Mouse (Mus musculus): ENCODE results near the gene Shtn1. TPM values are rescaled to one million over a fixed set of nuclear protein-coding genes. Genes with fewer than 3 reads are reported as not detected.

Gene Shtn1
- total RNA-seq, 1 experiment, result 1.6 TPM

- in situ Hi-C loops (cut with MboI; ENCODE audit: low sequenced_read_pairs in 2 of 2, unreplicated experiment in 2 of 2), result no loop called here
- no peak for DNase-seq (ENCODE audit: low read depth, low spot score)
- TF ChIP-seq CHD2 (IDR thresholded peaks at IDR 0.05; ENCODE audit: low read depth, low read length), result no peak
- no peak for TF ChIP-seq ZNF384 (IDR thresholded peaks at IDR 0.05; ENCODE audit: low read depth, low read length)
- TF ChIP-seq HCFC1 (IDR thresholded peaks at IDR 0.05; ENCODE audit: borderline replicate concordance, insufficient read depth, low read length), result no peak
- no peak for TF ChIP-seq MAFK (IDR thresholded peaks at IDR 0.05; ENCODE audit: insufficient read depth, low read depth, low read length)
- no peak for TF ChIP-seq ZC3H11A (IDR thresholded peaks at IDR 0.05; ENCODE audit: borderline replicate concordance, low read depth, low read length)
Observed at GRCm38 (mm10) chr19:59002827-59003226, 73.1 kb downstream of the Shtn1 start.

GRCm38 (mm10) chr19:58981571-58981970, 94.3 kb downstream of the Shtn1 start:
- Histone ChIP-seq H3K4me3 (ENCODE audit: insufficient read depth in 1 of 2, low read depth in 1 of 2, low read length in 2 of 2, poor library complexity in 1 of 2, severe bottlenecking in 1 of 2) (no peak overlapping the region), H3K36me3 (ENCODE audit: control insufficient read depth, insufficient read depth, low read length, poor library complexity, severe bottlenecking) (no peaks in the 10 kb centered on the region), H3K27ac (ENCODE audit: insufficient read depth, low read depth, low read length, poor library complexity, severe bottlenecking) (no peak overlapping the region), H3K4me1 (ENCODE audit: control insufficient read depth in 2 of 2, insufficient read depth in 2 of 2, low read length in 2 of 2, poor library complexity in 1 of 2) (peaks cover 2 to 10% of the 10 kb centered on the region in 2 experiments; a peak in 3 of 4 replicates), H3K9me3 (ENCODE audit: control insufficient read depth, insufficient read depth, low read depth, low read length) (no peaks in the 10 kb centered on the region), H3K9ac (ENCODE audit: insufficient read depth, low read depth, low read length, poor library complexity, severe bottlenecking) (no peak overlapping the region)
- in situ Hi-C loops (cut with MboI; ENCODE audit: low sequenced_read_pairs in 2 of 2, unreplicated experiment in 2 of 2), result no loop called here
- no peak for DNase-seq (ENCODE audit: low read depth, low spot score)
- no peak for TF ChIP-seq CHD2 (IDR thresholded peaks at IDR 0.05; ENCODE audit: low read depth, low read length)
- TF ChIP-seq MAFK (IDR thresholded peaks at IDR 0.05; ENCODE audit: insufficient read depth, low read depth, low read length), result no peak
- TF ChIP-seq HCFC1 (IDR thresholded peaks at IDR 0.05; ENCODE audit: borderline replicate concordance, insufficient read depth, low read length), result no peak
- TF ChIP-seq ZC3H11A (IDR thresholded peaks at IDR 0.05; ENCODE audit: borderline replicate concordance, low read depth, low read length), result no peak
- no peak for TF ChIP-seq ZNF384 (IDR thresholded peaks at IDR 0.05; ENCODE audit: low read depth, low read length)

More at GRCm38 (mm10) chr19:59002827-59003226, 73.1 kb downstream of the Shtn1 start:
- H3K9ac ChIP-seq (ENCODE audit: insufficient read depth, low read depth, low read length, poor library complexity, severe bottlenecking), result no peak overlapping the region
- H3K36me3 ChIP-seq (ENCODE audit: control insufficient read depth, insufficient read depth, low read length, poor library complexity, severe bottlenecking), result no peaks in the 10 kb centered on the region
- H3K27ac ChIP-seq (ENCODE audit: insufficient read depth, low read depth, low read length, poor library complexity, severe bottlenecking), result no peak overlapping the region
- no peaks in the 10 kb centered on the region for H3K9me3 ChIP-seq (ENCODE audit: control insufficient read depth, insufficient read depth, low read depth, low read length)
- H3K4me3 ChIP-seq (ENCODE audit: insufficient read depth in 1 of 2, low read depth in 1 of 2, low read length in 2 of 2, poor library complexity in 1 of 2, severe bottlenecking in 1 of 2), result no peak overlapping the region
- no peaks in the 10 kb centered on the region for H3K4me1 ChIP-seq (ENCODE audit: control insufficient read depth in 2 of 2, insufficient read depth in 2 of 2, low read length in 2 of 2, poor library complexity in 1 of 2)

- Histone ChIP-seq H3K9me3 (ENCODE audit: control insufficient read depth, insufficient read depth, low read depth, low read length) (no peaks in the 10 kb centered on the region), H3K36me3 (ENCODE audit: control insufficient read depth, insufficient read depth, low read length, poor library complexity, severe bottlenecking) (no peaks in the 10 kb centered on the region), H3K9ac (ENCODE audit: insufficient read depth, low read depth, low read length, poor library complexity, severe bottlenecking) (no peak overlapping the region), H3K27ac (ENCODE audit: insufficient read depth, low read depth, low read length, poor library complexity, severe bottlenecking) (no peak overlapping the region), H3K4me3 (ENCODE audit: insufficient read depth in 1 of 2, low read depth in 1 of 2, low read length in 2 of 2, poor library complexity in 1 of 2, severe bottlenecking in 1 of 2) (no peak overlapping the region), H3K4me1 (ENCODE audit: control insufficient read depth in 2 of 2, insufficient read depth in 2 of 2, low read length in 2 of 2, poor library complexity in 1 of 2) (peaks cover 2 to 10% of the 10 kb centered on the region in 2 experiments; a peak in 3 of 4 replicates)
- no peak for DNase-seq (ENCODE audit: low read depth, low spot score)
- TF ChIP-seq ZC3H11A (IDR thresholded peaks at IDR 0.05; ENCODE audit: borderline replicate concordance, low read depth, low read length) (no peak), MAFK (IDR thresholded peaks at IDR 0.05; ENCODE audit: insufficient read depth, low read depth, low read length) (no peak), ZNF384 (IDR thresholded peaks at IDR 0.05; ENCODE audit: low read depth, low read length) (no peak), HCFC1 (IDR thresholded peaks at IDR 0.05; ENCODE audit: borderline replicate concordance, insufficient read depth, low read length) (no peak), CHD2 (IDR thresholded peaks at IDR 0.05; ENCODE audit: low read depth, low read length) (no peak)
- in situ Hi-C loops (cut with MboI; ENCODE audit: low sequenced_read_pairs in 2 of 2, unreplicated experiment in 2 of 2), result no loop called here
Observed at GRCm38 (mm10) chr19:58980056-58980440, 95.9 kb downstream of the Shtn1 start.

- Histone ChIP-seq H3K9ac (ENCODE audit: insufficient read depth, low read depth, low read length, poor library complexity, severe bottlenecking) (no peak overlapping the region), H3K27ac (ENCODE audit: insufficient read depth, low read depth, low read length, poor library complexity, severe bottlenecking) (no peak overlapping the region), H3K4me1 (ENCODE audit: control insufficient read depth in 2 of 2, insufficient read depth in 2 of 2, low read length in 2 of 2, poor library complexity in 1 of 2) (peaks cover 2 to 10% of the 10 kb centered on the region in 2 experiments; a peak in 3 of 4 replicates), H3K4me3 (ENCODE audit: insufficient read depth in 1 of 2, low read depth in 1 of 2, low read length in 2 of 2, poor library complexity in 1 of 2, severe bottlenecking in 1 of 2) (no peak overlapping the region), H3K36me3 (ENCODE audit: control insufficient read depth, insufficient read depth, low read length, poor library complexity, severe bottlenecking) (no peaks in the 10 kb centered on the region), H3K9me3 (ENCODE audit: control insufficient read depth, insufficient read depth, low read depth, low read length) (no peaks in the 10 kb centered on the region)
- in situ Hi-C loops (cut with MboI; ENCODE audit: low sequenced_read_pairs in 2 of 2, unreplicated experiment in 2 of 2), result no loop called here
- no peak for DNase-seq (ENCODE audit: low read depth, low spot score)
- TF ChIP-seq ZNF384 (IDR thresholded peaks at IDR 0.05; ENCODE audit: low read depth, low read length) (no peak), CHD2 (IDR thresholded peaks at IDR 0.05; ENCODE audit: low read depth, low read length) (no peak), HCFC1 (IDR thresholded peaks at IDR 0.05; ENCODE audit: borderline replicate concordance, insufficient read depth, low read length) (no peak), MAFK (IDR thresholded peaks at IDR 0.05; ENCODE audit: insufficient read depth, low read depth, low read length) (no peak), ZC3H11A (IDR thresholded peaks at IDR 0.05; ENCODE audit: borderline replicate concordance, low read depth, low read length) (no peak)
Observed at GRCm38 (mm10) chr19:58979436-58980055, 96.4 kb downstream of the Shtn1 start.

All from ES-E14 (cell line).